Comparison of ENCODE assay signal across 8 mouse cellular contexts in genomic region chr5:89883051-89883907, GRCm38 (mm10). TPM values are rescaled to one million over a fixed set of nuclear protein-coding genes. Genes with fewer than 3 reads are reported as not detected.
DNase-seq lines count a peak whose midpoint lies in the region; ATAC-seq lines count a peak whose summit lies in the region.

TSS of gene Adamts3 (minus strand) at chr5:89883334.

- peaks cover 10% of the 10 kb centered on the region; the same call in 1 of the 2 replicates for H3K4me1 ChIP-seq in hindbrain, embryonic 12.5 days

- H3K27me3 ChIP-seq in hindbrain, embryonic 12.5 days = no peaks in the 10 kb centered on the region; the same call in 1 of the 2 replicates

- H3K9ac ChIP-seq in hindbrain, embryonic 12.5 days = peak within 1 kb of the TSS; percentile 82

- peaks cover 5% of the 10 kb centered on the region; the same call in 1 of the 2 replicates for H3K9me3 ChIP-seq in hindbrain, embryonic 12.5 days (replicated peaks)

- peak within 1 kb of the TSS; percentile 78 for H3K4me3 ChIP-seq in hindbrain, embryonic 12.5 days

- peak within 1 kb of the TSS; percentile 35; the same call in 1 of the 2 replicates for H3K27ac ChIP-seq in hindbrain, embryonic 12.5 days

- H3K36me3 ChIP-seq in hindbrain, embryonic 12.5 days = no peaks in the 10 kb centered on the region

- under 1% methylated on average over 35 of the region's 78 CpGs for WGBS in hindbrain, embryonic 12.5 days

- peak; percentile 88 for ATAC-seq in hindbrain, embryonic 12.5 days (ENCODE audit: low FRiP score)

- H3K4me2 ChIP-seq in hindbrain, embryonic 12.5 days (replicated peaks) = peak within 1 kb of the TSS; percentile 100

- DNase-seq in adrenal gland, adult (ENCODE audit: inconsistent age in 2 of 2, low spot score in 1 of 2) = peak; percentile 75 to 91
- DNase-seq in cerebellum, postnatal 25 days = peak; percentile 57 to 68
- peak; percentile 44 to 46 for DNase-seq in frontal cortex, postnatal 36 days (ENCODE audit: low spot score in 2 of 2)
- DNase-seq in layer of hippocampus, postnatal 14 days (ENCODE audit: low spot score in 2 of 2) = peak; percentile 40 to 53
- DNase-seq in lung, postnatal 10 days = peak; percentile 54
- DNase-seq in ovary, postnatal 14 days (ENCODE audit: low spot score) = peak; percentile 38
- peak; percentile 56 for DNase-seq in urinary bladder, postnatal 14 days (ENCODE audit: low spot score)

RNA-seq across cellular contexts. Expression of gene Adamts3, which starts in this region (rescaled TPM):
- 3.8 and 4.6 TPM in 2 replicates for polyA plus RNA-seq in hindbrain, embryonic 12.5 days (2016; fragmentation: Nextera tagmentation; extraction: Ambion mirVana)
- 10 to 100 TPM; 66.7 to 71.6 TPM for total RNA-seq in layer of hippocampus, postnatal 14 days (2021)

Comparison
In these comparisons a context has a peak if more than half of its experiments do, and no peak if none do; other contexts are left out.
1. Peak in every context shown above with its lines: DNase-seq, ATAC-seq, H3K4me3 ChIP-seq and H3K27ac ChIP-seq.